Mouse (Mus musculus): ENCODE data around the gene Mst1. TPM values are rescaled to one million over a fixed set of nuclear protein-coding genes. Genes with fewer than 3 reads are reported as not detected.

The Mst1 gene
- polyA plus RNA-seq, 1 experiment from 2014 or later, result 0.20 TPM

- ATAC-seq (ENCODE audit: insufficient read depth) (no peak), DNase-seq (no peak)
- no peak overlapping the region for H3K4me3 ChIP-seq (ENCODE audit: low read depth, low read length)
- no peaks in the 10 kb centered on the region for H3K4me1 ChIP-seq (ENCODE audit: insufficient read depth)
- 64% methylated on average over 13 of the region's 13 CpGs for WGBS
- no peak overlapping the region for H3K27ac ChIP-seq (ENCODE audit: low read depth)
- no peak overlapping the region for H3K9ac ChIP-seq
- no peaks in the 10 kb centered on the region for H3K9me3 ChIP-seq (ENCODE audit: low read depth, low read length)
- no peak for TF ChIP-seq CTCF (IDR thresholded peaks at IDR 0.05; ENCODE audit: low read depth)
- H3K4me2 ChIP-seq, result no peak overlapping the region
- H3K27me3 ChIP-seq (ENCODE audit: insufficient read depth, low read length), result no peaks in the 10 kb centered on the region
- H3K36me3 ChIP-seq (ENCODE audit: insufficient read depth), result no peaks in the 10 kb centered on the region
These were observed 49.1 kb downstream of the Mst1 start for GRCm38 (mm10) chr9:108129042-108129948.

GRCm38 (mm10) chr9:108131502-108131901, 51.3 kb downstream of the Mst1 start:
- no peaks in the 10 kb centered on the region for H3K4me1 ChIP-seq (ENCODE audit: insufficient read depth)
- H3K36me3 ChIP-seq (ENCODE audit: insufficient read depth), result no peaks in the 10 kb centered on the region
- no peak overlapping the region for H3K27ac ChIP-seq (ENCODE audit: low read depth)
- H3K4me3 ChIP-seq (ENCODE audit: low read depth, low read length), result no peak overlapping the region
- H3K4me2 ChIP-seq, result no peak overlapping the region
- no peaks in the 10 kb centered on the region for H3K9me3 ChIP-seq (ENCODE audit: low read depth, low read length)
- DNase-seq (no peak), ATAC-seq (ENCODE audit: insufficient read depth) (no peak)
- H3K9ac ChIP-seq, result no peak overlapping the region
- no peaks in the 10 kb centered on the region for H3K27me3 ChIP-seq (ENCODE audit: insufficient read depth, low read length)
- no peak for TF ChIP-seq CTCF (IDR thresholded peaks at IDR 0.05; ENCODE audit: low read depth)
- WGBS, result 83% methylated on average over 5 of the region's 5 CpGs

- no peak overlapping the region for H3K4me2 ChIP-seq
- no peaks in the 10 kb centered on the region for H3K36me3 ChIP-seq (ENCODE audit: insufficient read depth)
- no peaks in the 10 kb centered on the region for H3K27me3 ChIP-seq (ENCODE audit: insufficient read depth, low read length)
- H3K4me3 ChIP-seq (ENCODE audit: low read depth, low read length), result no peak overlapping the region
- WGBS, result 84% methylated on average over 3 of the region's 3 CpGs
- H3K4me1 ChIP-seq (ENCODE audit: insufficient read depth), result no peaks in the 10 kb centered on the region
- no peak overlapping the region for H3K9ac ChIP-seq
- TF ChIP-seq CTCF (IDR thresholded peaks at IDR 0.05; ENCODE audit: low read depth), result no peak
- no peak overlapping the region for H3K27ac ChIP-seq (ENCODE audit: low read depth)
- no peaks in the 10 kb centered on the region for H3K9me3 ChIP-seq (ENCODE audit: low read depth, low read length)
- ATAC-seq (ENCODE audit: insufficient read depth) (no peak), DNase-seq (no peak)
These were observed 52.1 kb downstream of the Mst1 start for GRCm38 (mm10) chr9:108132373-108132772.

- H3K9me3 ChIP-seq (ENCODE audit: low read depth, low read length), result no peaks in the 10 kb centered on the region
- H3K36me3 ChIP-seq (ENCODE audit: insufficient read depth), result no peaks in the 10 kb centered on the region
- no peaks in the 10 kb centered on the region for H3K27me3 ChIP-seq (ENCODE audit: insufficient read depth, low read length)
- no peak overlapping the region for H3K4me3 ChIP-seq (ENCODE audit: low read depth, low read length)
- no peaks in the 10 kb centered on the region for H3K4me1 ChIP-seq (ENCODE audit: insufficient read depth)
- no peak overlapping the region for H3K4me2 ChIP-seq
- H3K27ac ChIP-seq (ENCODE audit: low read depth), result no peak overlapping the region
- 60% methylated on average over 1 of the region's 1 CpGs for WGBS
- TF ChIP-seq CTCF (IDR thresholded peaks at IDR 0.05; ENCODE audit: low read depth), result no peak
- no peak overlapping the region for H3K9ac ChIP-seq
- ATAC-seq (ENCODE audit: insufficient read depth) (no peak), DNase-seq (no peak)
These were observed 53.2 kb downstream of the Mst1 start for GRCm38 (mm10) chr9:108133478-108133877.

Small RNA genes within 50 kb of the gene (microRNA-seq; reads per million reads assigned to microRNA genes)
- gene Gm47303 (ENCODE audit: borderline number of aligned reads) (not detected), gene Mir7088 (ENCODE audit: borderline number of aligned reads) (not detected)

Other genes with a start within 250 kb of the Mst1 start
- 73.2 and 74.4 TPM in 2 replicates for gene Rbm6, start 207.2 kb upstream of the Mst1 start, polyA plus RNA-seq (2014; fragmentation: Nextera tagmentation; extraction: Ambion mirVana)
- 11.9 and 13.0 TPM in 2 replicates for gene Mon1a, start 192.3 kb upstream of the Mst1 start, polyA plus RNA-seq (2014; fragmentation: Nextera tagmentation; extraction: Ambion mirVana)
- gene Mst1r, start 173.6 kb upstream of the Mst1 start, polyA plus RNA-seq (2014; fragmentation: Nextera tagmentation; extraction: Ambion mirVana), result 1.7 and 2.2 TPM in 2 replicates
- not detected in 2 replicates for gene Actl11, start 152.0 kb upstream of the Mst1 start, polyA plus RNA-seq (2014; fragmentation: Nextera tagmentation; extraction: Ambion mirVana)
- 2.7 TPM in 2 replicates for gene Camkv, start 144.8 kb upstream of the Mst1 start, polyA plus RNA-seq (2014; fragmentation: Nextera tagmentation; extraction: Ambion mirVana)
- gene Traip, start 130.3 kb upstream of the Mst1 start, polyA plus RNA-seq (2014; fragmentation: Nextera tagmentation; extraction: Ambion mirVana), result 30.7 and 31.2 TPM in 2 replicates
- gene Uba7, start 104.9 kb upstream of the Mst1 start, polyA plus RNA-seq (2014; fragmentation: Nextera tagmentation; extraction: Ambion mirVana), result 18.1 and 18.8 TPM in 2 replicates
- gene Gm20661, start 97.4 kb upstream of the Mst1 start, polyA plus RNA-seq (2014; fragmentation: Nextera tagmentation; extraction: Ambion mirVana), result 4.0 and 4.5 TPM in 2 replicates
- gene Inka1, start 94.6 kb upstream of the Mst1 start, polyA plus RNA-seq (2014; fragmentation: Nextera tagmentation; extraction: Ambion mirVana), result 74.2 and 81.8 TPM in 2 replicates
- gene Cdhr4, start 87.9 kb upstream of the Mst1 start, polyA plus RNA-seq (2014; fragmentation: Nextera tagmentation; extraction: Ambion mirVana), result 7.7 and 8.3 TPM in 2 replicates
- gene Gm20662, start 84.1 kb upstream of the Mst1 start, polyA plus RNA-seq (2014; fragmentation: Nextera tagmentation; extraction: Ambion mirVana), result 0.30 and 0.37 TPM in 2 replicates
- gene Ip6k1, start 77.9 kb upstream of the Mst1 start, polyA plus RNA-seq (2014; fragmentation: Nextera tagmentation; extraction: Ambion mirVana), result 28.4 and 29.3 TPM in 2 replicates
- 22.2 and 25.7 TPM in 2 replicates for gene Gmppb, start 31.2 kb upstream of the Mst1 start, polyA plus RNA-seq (2014; fragmentation: Nextera tagmentation; extraction: Ambion mirVana)
- 3.1 and 3.4 TPM in 2 replicates for gene Amigo3, start 27.3 kb upstream of the Mst1 start, polyA plus RNA-seq (2014; fragmentation: Nextera tagmentation; extraction: Ambion mirVana)
- 27.9 and 30.9 TPM in 2 replicates for gene Rnf123, start 2.9 kb downstream of the Mst1 start, polyA plus RNA-seq (2014; fragmentation: Nextera tagmentation; extraction: Ambion mirVana)
- gene Apeh, start 14.2 kb downstream of the Mst1 start, polyA plus RNA-seq (2014; fragmentation: Nextera tagmentation; extraction: Ambion mirVana), result 49.4 and 49.9 TPM in 2 replicates
- 0.15 and 0.24 TPM in 2 replicates for gene Bsn, start 109.9 kb downstream of the Mst1 start, polyA plus RNA-seq (2014; fragmentation: Nextera tagmentation; extraction: Ambion mirVana)
- gene Dag1, start 183.5 kb downstream of the Mst1 start, polyA plus RNA-seq (2014; fragmentation: Nextera tagmentation; extraction: Ambion mirVana), result 102 and 106 TPM in 2 replicates
- gene Nicn1, start 210.0 kb downstream of the Mst1 start, polyA plus RNA-seq (2014; fragmentation: Nextera tagmentation; extraction: Ambion mirVana), result 33.1 and 34.3 TPM in 2 replicates
- 20.9 and 21.3 TPM in 2 replicates for gene Amt, start 216.4 kb downstream of the Mst1 start, polyA plus RNA-seq (2014; fragmentation: Nextera tagmentation; extraction: Ambion mirVana)
- gene Rhoa, start 225.7 kb downstream of the Mst1 start, polyA plus RNA-seq (2014; fragmentation: Nextera tagmentation; extraction: Ambion mirVana), result 321 and 332 TPM in 2 replicates
- gene Tcta, start 225.7 kb downstream of the Mst1 start, polyA plus RNA-seq (2014; fragmentation: Nextera tagmentation; extraction: Ambion mirVana), result 20.1 and 24.9 TPM in 2 replicates

Data from lung, embryonic 14.5 days (tissue).